Mouse (Mus musculus) bone marrow macrophage, adult 2 months (primary cell): ENCODE data around the gene Amn. TPM values are rescaled to one million over a fixed set of nuclear protein-coding genes. Genes with fewer than 3 reads are reported as not detected.

ENCODE experiments used
- H3K27ac ChIP-seq: 2 replicates; pipeline ENCODE4 v1.5.1; 2012; ENCODE audit warnings: low read depth, low read length; ENCODE audit not compliant: insufficient read depth
- H3K4me1 ChIP-seq: 2 replicates; pipeline ENCODE4 v1.6.1; 2012; ENCODE audit warnings: low read length; ENCODE audit not compliant: control insufficient read depth, insufficient read depth
- H3K4me3 ChIP-seq: 2 replicates; pipeline ENCODE4 v1.5.1; 2012; ENCODE audit warnings: mild to moderate bottlenecking, low read length, moderate library complexity; ENCODE audit not compliant: insufficient read depth
- CTCF ChIP-seq: IDR thresholded peaks from 2 replicates; pipeline ENCODE4 v1.5.1; 2012; ENCODE audit warnings: low read depth, mild to moderate bottlenecking, low read length, moderate library complexity
- POLR2A ChIP-seq: IDR thresholded peaks from 2 replicates; pipeline ENCODE4 v1.6.1; 2012; ENCODE audit warnings: mild to moderate bottlenecking, low read depth, low read length, borderline replicate concordance
- polyA plus RNA-seq: library from polyadenylated mRNA; stranded (reverse); fragments of >200 nt; gene quantifications from 2 replicates; pipeline ENCODE4 v1.2.4, GENCODE M21; 2012; ENCODE audit not compliant: missing spikeins, insufficient read depth, insufficient read length

Amn gene
- polyA plus RNA-seq, 1 experiment = not detected

GRCm38 (mm10) chr12:111320549-111320948 lies 49.7 kb downstream of the Amn start:
- H3K4me3 ChIP-seq = no peak overlapping the region
- H3K4me1 ChIP-seq = no peaks in the 10 kb centered on the region
- TF ChIP-seq POLR2A (no peak), CTCF (no peak)
- no peak overlapping the region for H3K27ac ChIP-seq

GRCm38 (mm10) chr12:111321832-111322231 lies 50.9 kb downstream of the Amn start:
- Histone ChIP-seq H3K27ac (no peak overlapping the region), H3K4me3 (no peak overlapping the region), H3K4me1 (peaks cover 2% of the 10 kb centered on the region; the same call in 1 of the 2 replicates)
- TF ChIP-seq CTCF = no peak
- no peak for TF ChIP-seq POLR2A

GRCm38 (mm10) chr12:111323423-111323822 lies 52.5 kb downstream of the Amn start:
- no peak for TF ChIP-seq CTCF
- no peak for TF ChIP-seq POLR2A
- H3K27ac ChIP-seq = no peak overlapping the region
- H3K4me1 ChIP-seq = peaks cover 2% of the 10 kb centered on the region; the same call in 1 of the 2 replicates
- H3K4me3 ChIP-seq = no peak overlapping the region

GRCm38 (mm10) chr12:111324536-111324935 lies 53.6 kb downstream of the Amn start:
- H3K4me1 ChIP-seq = peaks cover 2% of the 10 kb centered on the region; the same call in 1 of the 2 replicates
- H3K27ac ChIP-seq = no peak overlapping the region
- no peak for TF ChIP-seq POLR2A
- no peak for TF ChIP-seq CTCF
- no peak overlapping the region for H3K4me3 ChIP-seq

GRCm38 (mm10) chr12:111324949-111325348 lies 54.1 kb downstream of the Amn start:
- Histone ChIP-seq H3K4me3 (no peak overlapping the region), H3K4me1 (peaks cover 2% of the 10 kb centered on the region; the same call in 1 of the 2 replicates), H3K27ac (no peak overlapping the region)
- TF ChIP-seq POLR2A = no peak
- TF ChIP-seq CTCF = no peak

- TF ChIP-seq CTCF (no peak), POLR2A (no peak)
- Histone ChIP-seq H3K27ac (no peak overlapping the region), H3K4me3 (no peak overlapping the region), H3K4me1 (peaks cover 2% of the 10 kb centered on the region; the same call in 1 of the 2 replicates)
These were observed 55.0 kb downstream of the Amn start for GRCm38 (mm10) chr12:111325744-111326424.

Other genes starting within 250 kb of the Amn start
- gene Rcor1, start 231.7 kb upstream of the Amn start, polyA plus RNA-seq = 26.2 and 33.8 TPM in 2 replicates
- gene Traf3, start 104.7 kb upstream of the Amn start, polyA plus RNA-seq = 14.8 and 16.4 TPM in 2 replicates
- not detected in 2 replicates for gene 4930595D18Rik, start 86.6 kb upstream of the Amn start, polyA plus RNA-seq
- gene Cdc42bpb, start 106.6 kb downstream of the Amn start, polyA plus RNA-seq = 32.5 and 41.6 TPM in 2 replicates
- gene Lbhd2, start 135.7 kb downstream of the Amn start, polyA plus RNA-seq = not detected in 2 replicates
- gene Exoc3l4, start 145.9 kb downstream of the Amn start, polyA plus RNA-seq = 7.8 and 8.0 TPM in 2 replicates
- 300 and 304 TPM in 2 replicates for gene Tnfaip2, start 171.4 kb downstream of the Amn start, polyA plus RNA-seq
- gene Gm266, start 214.7 kb downstream of the Amn start, polyA plus RNA-seq = not detected in 2 replicates